Mouse (Mus musculus): ENCODE measurements around the gene Adam22. TPM values are rescaled to one million over a fixed set of nuclear protein-coding genes. Genes with fewer than 3 reads are reported as not detected.

Adam22 gene
- polyA plus RNA-seq, 1 experiment from 2014 or later, result 16.3 TPM

- no peaks in the 10 kb centered on the region for H3K36me3 ChIP-seq (ENCODE audit: control insufficient read depth, insufficient read depth, low read length)
These were observed 821 bp upstream of the Adam22 start for GRCm38 (mm10) chr5:8368781-8369180.

GRCm38 (mm10) chr5:8368328-8368692 lies 350 bp upstream of the Adam22 start:
- Histone ChIP-seq H3K4me3 (ENCODE audit: low read depth, low read length) (peak overlapping the region; percentile 68), H3K27me3 (ENCODE audit: control insufficient read depth, insufficient read depth, low read length) (no peaks in the 10 kb centered on the region), H3K27ac (ENCODE audit: low read depth, low read length) (no peak overlapping the region), H3K4me1 (replicated peaks; ENCODE audit: control insufficient read depth, insufficient read depth, low read length) (no peaks in the 10 kb centered on the region), H3K9me3 (ENCODE audit: control insufficient read depth, low read length) (no peaks in the 10 kb centered on the region), H3K36me3 (ENCODE audit: control insufficient read depth, insufficient read depth, low read length) (no peaks in the 10 kb centered on the region), H3K9ac (ENCODE audit: low read length) (no peak overlapping the region), H3K4me2 (ENCODE audit: low read depth, low read length, severe bottlenecking) (peak overlapping the region; percentile 85)
- 38% methylated on average over 7 of the region's 7 CpGs for WGBS
- no peak for DNase-seq (ENCODE audit: low spot score)
- peak; percentile 5; the same call in 1 of the 2 replicates for ATAC-seq (replicated peaks; ENCODE audit: low FRiP score)

More at GRCm38 (mm10) chr5:8368781-8369180, 821 bp upstream of the Adam22 start:
- no peak for DNase-seq (ENCODE audit: low spot score)
- no peak for ATAC-seq (replicated peaks; ENCODE audit: low FRiP score)
- no peaks in the 10 kb centered on the region for H3K27me3 ChIP-seq (ENCODE audit: control insufficient read depth, insufficient read depth, low read length)
- H3K27ac ChIP-seq (ENCODE audit: low read depth, low read length), result no peak overlapping the region
- H3K4me1 ChIP-seq (replicated peaks; ENCODE audit: control insufficient read depth, insufficient read depth, low read length), result no peaks in the 10 kb centered on the region
- H3K9ac ChIP-seq (ENCODE audit: low read length), result no peak overlapping the region
- no peak overlapping the region for H3K4me2 ChIP-seq (ENCODE audit: low read depth, low read length, severe bottlenecking)
- H3K4me3 ChIP-seq (ENCODE audit: low read depth, low read length), result no peak overlapping the region
- no peaks in the 10 kb centered on the region for H3K9me3 ChIP-seq (ENCODE audit: control insufficient read depth, low read length)
- 88% methylated on average over 5 of the region's 5 CpGs for WGBS

- Histone ChIP-seq H3K4me2 (ENCODE audit: low read depth, low read length, severe bottlenecking) (peak overlapping the region; percentile 85), H3K9me3 (ENCODE audit: control insufficient read depth, low read length) (no peaks in the 10 kb centered on the region), H3K27ac (ENCODE audit: low read depth, low read length) (no peak overlapping the region), H3K4me3 (ENCODE audit: low read depth, low read length) (peak overlapping the region; percentile 68), H3K9ac (ENCODE audit: low read length) (peak overlapping the region; percentile 84), H3K27me3 (ENCODE audit: control insufficient read depth, insufficient read depth, low read length) (no peaks in the 10 kb centered on the region), H3K36me3 (ENCODE audit: control insufficient read depth, insufficient read depth, low read length) (no peaks in the 10 kb centered on the region), H3K4me1 (replicated peaks; ENCODE audit: control insufficient read depth, insufficient read depth, low read length) (no peaks in the 10 kb centered on the region)
- ATAC-seq (replicated peaks; ENCODE audit: low FRiP score) (peak; percentile 53), DNase-seq (ENCODE audit: low spot score) (peak; percentile 60)
- WGBS, result 2% methylated on average over 24 of the region's 25 CpGs
These were observed 968 bp downstream of the Adam22 start for GRCm38 (mm10) chr5:8366771-8367613.

- Histone ChIP-seq H3K9me3 (ENCODE audit: control insufficient read depth, low read length) (no peaks in the 10 kb centered on the region), H3K27me3 (ENCODE audit: control insufficient read depth, insufficient read depth, low read length) (no peaks in the 10 kb centered on the region), H3K4me3 (ENCODE audit: low read depth, low read length) (no peak overlapping the region), H3K9ac (ENCODE audit: low read length) (no peak overlapping the region), H3K4me1 (replicated peaks; ENCODE audit: control insufficient read depth, insufficient read depth, low read length) (no peaks in the 10 kb centered on the region), H3K4me2 (ENCODE audit: low read depth, low read length, severe bottlenecking) (no peak overlapping the region), H3K36me3 (ENCODE audit: control insufficient read depth, insufficient read depth, low read length) (no peaks in the 10 kb centered on the region), H3K27ac (ENCODE audit: low read depth, low read length) (no peak overlapping the region)
- ATAC-seq (replicated peaks; ENCODE audit: low FRiP score), result no peak; the same call in 1 of the 2 replicates
- no peak for DNase-seq (ENCODE audit: low spot score)
- 71% methylated on average over 1 of the region's 1 CpGs for WGBS
These were observed 5.6 kb downstream of the Adam22 start for GRCm38 (mm10) chr5:8362361-8362760.

GRCm38 (mm10) chr5:8357677-8358076 lies 10.3 kb downstream of the Adam22 start:
- no peaks in the 10 kb centered on the region for H3K36me3 ChIP-seq (ENCODE audit: control insufficient read depth, insufficient read depth, low read length)
- no peak overlapping the region for H3K4me3 ChIP-seq (ENCODE audit: low read depth, low read length)
- ATAC-seq (replicated peaks; ENCODE audit: low FRiP score), result no peak
- no peaks in the 10 kb centered on the region for H3K27me3 ChIP-seq (ENCODE audit: control insufficient read depth, insufficient read depth, low read length)
- H3K9ac ChIP-seq (ENCODE audit: low read length), result no peak overlapping the region
- 85% methylated on average over 8 of the region's 8 CpGs for WGBS
- no peak overlapping the region for H3K27ac ChIP-seq (ENCODE audit: low read depth, low read length)
- no peaks in the 10 kb centered on the region for H3K4me1 ChIP-seq (replicated peaks; ENCODE audit: control insufficient read depth, insufficient read depth, low read length)
- no peak overlapping the region for H3K4me2 ChIP-seq (ENCODE audit: low read depth, low read length, severe bottlenecking)
- no peak for DNase-seq (ENCODE audit: low spot score)
- no peaks in the 10 kb centered on the region for H3K9me3 ChIP-seq (ENCODE audit: control insufficient read depth, low read length)

GRCm38 (mm10) chr5:8356885-8357651 lies 10.9 kb downstream of the Adam22 start:
- ATAC-seq (replicated peaks; ENCODE audit: low FRiP score) (no peak), DNase-seq (ENCODE audit: low spot score) (no peak)
- WGBS, result 76% methylated on average over 13 of the region's 13 CpGs
- no peaks in the 10 kb centered on the region for H3K36me3 ChIP-seq (ENCODE audit: control insufficient read depth, insufficient read depth, low read length)
- no peaks in the 10 kb centered on the region for H3K9me3 ChIP-seq (ENCODE audit: control insufficient read depth, low read length)
- no peak overlapping the region for H3K9ac ChIP-seq (ENCODE audit: low read length)
- no peak overlapping the region for H3K27ac ChIP-seq (ENCODE audit: low read depth, low read length)
- no peaks in the 10 kb centered on the region for H3K27me3 ChIP-seq (ENCODE audit: control insufficient read depth, insufficient read depth, low read length)
- H3K4me2 ChIP-seq (ENCODE audit: low read depth, low read length, severe bottlenecking), result no peak overlapping the region
- no peak overlapping the region for H3K4me3 ChIP-seq (ENCODE audit: low read depth, low read length)
- no peaks in the 10 kb centered on the region for H3K4me1 ChIP-seq (replicated peaks; ENCODE audit: control insufficient read depth, insufficient read depth, low read length)

GRCm38 (mm10) chr5:8356326-8356725 lies 11.6 kb downstream of the Adam22 start:
- ATAC-seq (replicated peaks; ENCODE audit: low FRiP score) (no peak), DNase-seq (ENCODE audit: low spot score) (no peak)
- Histone ChIP-seq H3K4me1 (replicated peaks; ENCODE audit: control insufficient read depth, insufficient read depth, low read length) (no peaks in the 10 kb centered on the region), H3K9me3 (ENCODE audit: control insufficient read depth, low read length) (no peaks in the 10 kb centered on the region), H3K36me3 (ENCODE audit: control insufficient read depth, insufficient read depth, low read length) (no peaks in the 10 kb centered on the region), H3K9ac (ENCODE audit: low read length) (no peak overlapping the region), H3K4me3 (ENCODE audit: low read depth, low read length) (no peak overlapping the region), H3K4me2 (ENCODE audit: low read depth, low read length, severe bottlenecking) (no peak overlapping the region), H3K27ac (ENCODE audit: low read depth, low read length) (no peak overlapping the region), H3K27me3 (ENCODE audit: control insufficient read depth, insufficient read depth, low read length) (no peaks in the 10 kb centered on the region)
- WGBS, result 76% methylated on average over 2 of the region's 2 CpGs

- Histone ChIP-seq H3K9ac (ENCODE audit: low read length) (no peak overlapping the region), H3K4me3 (ENCODE audit: low read depth, low read length) (no peak overlapping the region), H3K9me3 (ENCODE audit: control insufficient read depth, low read length) (no peaks in the 10 kb centered on the region), H3K27me3 (ENCODE audit: control insufficient read depth, insufficient read depth, low read length) (no peaks in the 10 kb centered on the region), H3K36me3 (ENCODE audit: control insufficient read depth, insufficient read depth, low read length) (no peaks in the 10 kb centered on the region), H3K4me2 (ENCODE audit: low read depth, low read length, severe bottlenecking) (no peak overlapping the region), H3K27ac (ENCODE audit: low read depth, low read length) (no peak overlapping the region), H3K4me1 (replicated peaks; ENCODE audit: control insufficient read depth, insufficient read depth, low read length) (no peaks in the 10 kb centered on the region)
- ATAC-seq (replicated peaks; ENCODE audit: low FRiP score), result no peak
- 79% methylated on average over 10 of the region's 10 CpGs for WGBS
- DNase-seq (ENCODE audit: low spot score), result no peak
These were observed 18.4 kb downstream of the Adam22 start for GRCm38 (mm10) chr5:8349557-8349956.

All from forebrain, embryonic 11.5 days (tissue).